9 mouse cellular contexts compared by ENCODE assay signal in the genomic region with DNA sequence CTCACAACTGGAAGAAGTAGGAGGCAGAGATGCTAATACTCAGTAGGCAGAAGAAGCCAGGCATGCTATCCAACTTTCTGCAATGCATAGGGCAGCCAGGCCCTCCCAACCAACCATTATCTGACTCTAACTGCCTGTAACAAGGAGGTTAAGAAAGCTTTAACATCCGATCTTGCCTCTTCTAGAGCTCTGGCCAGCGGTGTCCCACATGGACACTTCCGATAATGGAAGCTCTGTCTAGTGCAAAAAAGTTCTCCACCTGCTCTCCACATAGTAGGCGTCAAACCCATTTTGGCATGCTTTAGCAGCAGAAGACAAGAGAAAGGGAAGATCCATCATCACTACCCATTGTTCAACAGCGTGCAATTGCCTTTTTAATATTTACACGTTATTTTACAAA. TPM values are rescaled to one million over a fixed set of nuclear protein-coding genes. Genes with fewer than 3 reads are reported as not detected.
DNase-seq lines count a peak whose midpoint lies in the region; ATAC-seq and TF ChIP-seq lines count a peak whose summit lies in the region.
"Had no signal": no experiment of that assay in that cellular context is flagged by ENCODE, and none has a peak within 500 bp of the region (broad histone marks: within the 10 kb centered on the region; RNA-seq: fewer than 3 reads in every experiment).

No protein-coding gene starts in this region.

- no peak for DNase-seq in heart, adult 18-20 months
- DNase-seq in MEL (ENCODE audit: low read depth, low spot score): peak; percentile 53
- DNase-seq in left cerebral cortex, postnatal 25 days (ENCODE audit: low spot score in 2 of 2): no peak
- DNase-seq in kidney, adult 9 months: no peak
- no peak for DNase-seq in urinary bladder, postnatal 10 days (ENCODE audit: low spot score)

- TF ChIP-seq CTCF in MEL (IDR thresholded peaks at IDR 0.05 in 2 of 3, conservative IDR thresholded peaks at IDR 0.05 in 1 of 3; ENCODE audit: control insufficient read depth in 1 of 3, insufficient read depth in 1 of 3, low read depth in 2 of 3, low read length in 3 of 3, poor library complexity in 1 of 3, severe bottlenecking in 1 of 3): no peak

- no peaks in the 10 kb centered on the region for H3K9me3 ChIP-seq in heart, embryonic 13.5 days
- no peaks in the 10 kb centered on the region for H3K9me3 ChIP-seq in MEL (replicated peaks; ENCODE audit: insufficient read depth, low read length)
- no peaks in the 10 kb centered on the region for H3K9me3 ChIP-seq in hindbrain, embryonic 12.5 days (replicated peaks)
- no peaks in the 10 kb centered on the region for H3K9me3 ChIP-seq in midbrain, embryonic 12.5 days

- TF ChIP-seq POLR2A in MEL (IDR thresholded peaks at IDR 0.05; ENCODE audit: control insufficient read depth in 1 of 2, insufficient read depth in 1 of 2, low read depth in 1 of 2, low read length in 2 of 2, poor library complexity in 1 of 2): no peak

- peak overlapping the region; percentile 81 for H3K4me3 ChIP-seq in heart, embryonic 13.5 days
- peak overlapping the region; percentile 83 to 91 for H3K4me3 ChIP-seq in MEL (ENCODE audit: control insufficient read depth in 1 of 2, insufficient read depth in 1 of 2, low read depth in 2 of 2, low read length in 2 of 2)
- H3K4me3 ChIP-seq in hindbrain, embryonic 12.5 days: peak overlapping the region; percentile 99
- H3K4me3 ChIP-seq in midbrain, embryonic 12.5 days: peak overlapping the region; percentile 99

- peak overlapping the region; percentile 98 for H3K4me2 ChIP-seq in heart, embryonic 13.5 days
- H3K4me2 ChIP-seq in hindbrain, embryonic 12.5 days (replicated peaks): peak overlapping the region; percentile 95
- H3K4me2 ChIP-seq in midbrain, embryonic 12.5 days (replicated peaks): peak overlapping the region; percentile 90

- no peaks in the 10 kb centered on the region for H3K27me3 ChIP-seq in heart, embryonic 13.5 days (replicated peaks)
- H3K27me3 ChIP-seq in MEL (ENCODE audit: control insufficient read depth in 1 of 2, insufficient read depth in 2 of 2, low read length in 2 of 2): no peaks in the 10 kb centered on the region
- no peaks in the 10 kb centered on the region for H3K27me3 ChIP-seq in hindbrain, embryonic 12.5 days
- H3K27me3 ChIP-seq in midbrain, embryonic 12.5 days: no peaks in the 10 kb centered on the region
- H3K27me3 ChIP-seq: Patski had no signal

- no peak for TF ChIP-seq EP300 in MEL (IDR thresholded peaks at IDR 0.05; ENCODE audit: low read depth in 1 of 2, low read length in 2 of 2)

- WGBS in heart, embryonic 13.5 days: 1% methylated on average over 6 of the region's 6 CpGs
- WGBS in hindbrain, embryonic 12.5 days: 4% methylated on average over 6 of the region's 6 CpGs
- WGBS in midbrain, embryonic 12.5 days: 7% methylated on average over 6 of the region's 6 CpGs

- peak overlapping the region; percentile 94 for H3K9ac ChIP-seq in heart, embryonic 13.5 days
- peak overlapping the region; percentile 98 for H3K9ac ChIP-seq in MEL (ENCODE audit: control insufficient read depth, low read depth, low read length, poor library complexity, severe bottlenecking)
- H3K9ac ChIP-seq in hindbrain, embryonic 12.5 days: peak overlapping the region; percentile 98
- H3K9ac ChIP-seq in midbrain, embryonic 12.5 days (replicated peaks): peak overlapping the region; percentile 99

- intact Hi-C loops in left cerebral cortex, postnatal 25 days (cut with DNase I): loop anchor here (2.0 to 10.0 kb wide), 3 partner anchors 47 to 159 kb away; a partner anchor contains a TSS

- H3K79me2 ChIP-seq in MEL (ENCODE audit: control insufficient read depth, insufficient read depth, low read length, poor library complexity): peaks cover 74% of the 10 kb centered on the region

- peaks cover 68% of the 10 kb centered on the region for H3K4me1 ChIP-seq in heart, embryonic 13.5 days
- peaks cover 15 to 29% of the 10 kb centered on the region in 2 experiments for H3K4me1 ChIP-seq in MEL (ENCODE audit: control insufficient read depth in 1 of 2, insufficient read depth in 2 of 2, low read length in 2 of 2)
- H3K4me1 ChIP-seq in hindbrain, embryonic 12.5 days: peaks cover 35% of the 10 kb centered on the region
- H3K4me1 ChIP-seq in midbrain, embryonic 12.5 days: peaks cover 27% of the 10 kb centered on the region

- TF ChIP-seq RAD21 in MEL (IDR thresholded peaks at IDR 0.05; ENCODE audit: low read depth, low read length): no peak

- ATAC-seq in heart, embryonic 13.5 days (ENCODE audit: extremely low read depth, insufficient number of reproducible peaks, low FRiP score, low TSS enrichment): no peak
- ATAC-seq in hindbrain, embryonic 12.5 days (ENCODE audit: low FRiP score): no peak
- ATAC-seq in midbrain, embryonic 12.5 days (ENCODE audit: low FRiP score, low read depth): no peak

- peaks cover 55% of the 10 kb centered on the region for H3K36me3 ChIP-seq in heart, embryonic 13.5 days
- peaks cover 17 to 53% of the 10 kb centered on the region in 2 experiments for H3K36me3 ChIP-seq in MEL (ENCODE audit: control insufficient read depth in 1 of 2, insufficient read depth in 2 of 2, low read length in 2 of 2)
- H3K36me3 ChIP-seq in hindbrain, embryonic 12.5 days: peaks cover 41% of the 10 kb centered on the region
- peaks cover 43% of the 10 kb centered on the region for H3K36me3 ChIP-seq in midbrain, embryonic 12.5 days

- H3K27ac ChIP-seq in heart, embryonic 13.5 days (replicated peaks): peak overlapping the region; percentile 83
- peak overlapping the region; percentile 71 for H3K27ac ChIP-seq in MEL (ENCODE audit: control insufficient read depth, low read depth, low read length)
- 0 out of 2 replicates have a peak overlapping the region, but pooled peaks have one; percentile 88 for H3K27ac ChIP-seq in hindbrain, embryonic 12.5 days
- no peak overlapping the region; the same call in 1 of the 2 replicates for H3K27ac ChIP-seq in midbrain, embryonic 12.5 days (replicated peaks)

TF ChIP-seq in MEL, 35 proteins besides CTCF, POLR2A, EP300 and RAD21:
- TF ChIP-seq ZC3H11A (IDR thresholded peaks at IDR 0.05; ENCODE audit: low read depth, low read length) (no peak), TCF12 (IDR thresholded peaks at IDR 0.05; ENCODE audit: low read depth, low read length) (no peak), MAX (IDR thresholded peaks at IDR 0.05; ENCODE audit: low read length) (peak; percentile 56; the same call in 1 of the 2 replicates), ZMIZ1 (IDR thresholded peaks at IDR 0.05; ENCODE audit: low read depth, low read length) (no peak), USF1 (IDR thresholded peaks at IDR 0.05; ENCODE audit: low read depth, low read length) (no peak), CHD2 (IDR thresholded peaks at IDR 0.05; ENCODE audit: low read length) (no peak), MXI1 (IDR thresholded peaks at IDR 0.05; ENCODE audit: low read depth, low read length) (no peak), TAL1 (IDR thresholded peaks at IDR 0.05; ENCODE audit: low read length) (peak; percentile 42; the same call in 1 of the 2 replicates), TBP (IDR thresholded peaks at IDR 0.05; ENCODE audit: low read depth, low read length) (no peak), MYB (IDR thresholded peaks at IDR 0.05; ENCODE audit: low read depth, low read length) (no peak), POLR2AphosphoS5 (IDR thresholded peaks at IDR 0.05; ENCODE audit: borderline replicate concordance, low read depth, low read length) (no peak), ZNF384 (IDR thresholded peaks at IDR 0.05; ENCODE audit: low read depth, low read length) (no peak), POLR2AphosphoS2 (IDR thresholded peaks at IDR 0.05; ENCODE audit: low read length) (no peak)
TF ChIP-seq in MEL: peak in this region for 2.

RNA-seq across cellular contexts. Expression of a gene that starts 1.1 kb away (rescaled TPM):
- polyA plus RNA-seq in heart, embryonic 13.5 days (2015; fragmentation: Nextera tagmentation; extraction: Ambion mirVana): 11.5 and 14.6 TPM in 2 replicates
- 1 to 10 TPM; 2.7 to 3.1 TPM for total RNA-seq in heart, adult 18-20 months (2021)
- 25.0 and 32.2 TPM in 2 replicates for total RNA-seq in MEL (2012; rRNA removed)
- 10 to 100 TPM in 1 of 2 experiments, not detected in 1; 33.8 TPM for polyA plus RNA-seq in MEL (2012; ENCODE audit: insufficient read depth in 1 of 2, insufficient read length in 2 of 2, low read depth in 1 of 2, low replicate concordance in 2 of 2, missing spikeins in 1 of 2)
- 22.3 and 24.1 TPM in 2 replicates for polyA plus RNA-seq in hindbrain, embryonic 12.5 days (2016; fragmentation: Nextera tagmentation; extraction: Ambion mirVana)
- polyA plus RNA-seq in midbrain, embryonic 12.5 days (2016; fragmentation: Nextera tagmentation; extraction: Ambion mirVana): 23.0 and 24.8 TPM in 2 replicates
- 10 to 100 TPM; 21.8 to 28.1 TPM for total RNA-seq in left cerebral cortex, postnatal 25 days (2021)

RNA-seq across cellular contexts. Expression of a gene that starts 1.3 kb away (rescaled TPM):
- 162 and 163 TPM in 2 replicates for polyA plus RNA-seq in heart, embryonic 13.5 days (2015; fragmentation: Nextera tagmentation; extraction: Ambion mirVana)
- total RNA-seq in heart, adult 18-20 months (2021): 10 to 100 TPM; 56.9 to 57.7 TPM
- 64.2 and 76.9 TPM in 2 replicates for total RNA-seq in MEL (2012; rRNA removed)
- 10 to 100 TPM in 1 of 2 experiments, not detected in 1; 77.4 TPM for polyA plus RNA-seq in MEL (2012; ENCODE audit: insufficient read depth in 1 of 2, insufficient read length in 2 of 2, low read depth in 1 of 2, low replicate concordance in 2 of 2, missing spikeins in 1 of 2)
- 248 and 251 TPM in 2 replicates for polyA plus RNA-seq in hindbrain, embryonic 12.5 days (2016; fragmentation: Nextera tagmentation; extraction: Ambion mirVana)
- polyA plus RNA-seq in midbrain, embryonic 12.5 days (2016; fragmentation: Nextera tagmentation; extraction: Ambion mirVana): 294 and 302 TPM in 2 replicates
- total RNA-seq in left cerebral cortex, postnatal 25 days (2021): 10 to 100 TPM; 72.2 to 76.6 TPM

RNA-seq across cellular contexts. Expression of a gene that starts 48.2 kb away (rescaled TPM):
- 54.4 and 54.9 TPM in 2 replicates for polyA plus RNA-seq in heart, embryonic 13.5 days (2015; fragmentation: Nextera tagmentation; extraction: Ambion mirVana)
- 100 to 1,000 TPM; 102 to 106 TPM for total RNA-seq in heart, adult 18-20 months (2021)
- total RNA-seq in MEL (2012; rRNA removed): 147 and 174 TPM in 2 replicates
- polyA plus RNA-seq in MEL (2012; ENCODE audit: insufficient read depth in 1 of 2, insufficient read length in 2 of 2, low read depth in 1 of 2, low replicate concordance in 2 of 2, missing spikeins in 1 of 2): 100 to 1,000 TPM in 1 of 2 experiments, not detected in 1; 199 TPM
- 49.9 and 54.1 TPM in 2 replicates for polyA plus RNA-seq in hindbrain, embryonic 12.5 days (2016; fragmentation: Nextera tagmentation; extraction: Ambion mirVana)
- polyA plus RNA-seq in midbrain, embryonic 12.5 days (2016; fragmentation: Nextera tagmentation; extraction: Ambion mirVana): 54.9 and 57.8 TPM in 2 replicates
- 10 to 100 TPM; 60.4 to 66.8 TPM for total RNA-seq in left cerebral cortex, postnatal 25 days (2021)
